In genomic region chr8:81847929-81848328, GRCm38 (mm10) we compare ENCODE assay signal across 15 mouse cellular contexts.
"Had no signal": no experiment of that assay in that cellular context is flagged by ENCODE, and none has a peak within 500 bp of the region (broad histone marks: within the 10 kb centered on the region; RNA-seq: fewer than 3 reads in every experiment).

No protein-coding gene starts in this region.

- H3K36me3 ChIP-seq: neural tube, embryonic 13.5 days; neural tube, embryonic 15.5 days; stomach, embryonic 15.5 days had no signal

- H3K27me3 ChIP-seq: neural tube, embryonic 13.5 days; neural tube, embryonic 15.5 days; stomach, embryonic 15.5 days had no signal

- H3K4me2 ChIP-seq: neural tube, embryonic 13.5 days; neural tube, embryonic 15.5 days; stomach, embryonic 15.5 days had no signal

- DNase-seq: retina, postnatal 1 day; right cerebral cortex, adult 18-20 months; right cerebral cortex, postnatal 14 days; right cerebral cortex, postnatal 25 days; right cerebral cortex, postnatal 4 days; spleen, adult 18-20 months; thymus, adult 18-20 months; thymus, adult 2 months; thymus, postnatal 14 days; thymus, postnatal 25 days; thymus, postnatal 36 days; thymus, postnatal 4 days had no signal

- H3K4me3 ChIP-seq: neural tube, embryonic 13.5 days; neural tube, embryonic 15.5 days; stomach, embryonic 15.5 days had no signal
